Mouse (Mus musculus) ES-Bruce4 (cell line): ENCODE measurements at regions not wholly inside any gene's neighbourhood (a gene's known extent, or its start where the extent isn't known, plus 50 kb on each side); places are given as distances from the start of the nearest gene placed in this dataset.

Experiments used
- CTCF ChIP-seq: IDR thresholded peaks from one replicate; pipeline ENCODE4 v1.8.1; 2011; ENCODE audit warnings: low read depth, low read length
- EP300 ChIP-seq: IDR thresholded peaks from 2 replicates; pipeline ENCODE4 v1.6.1; 2011; ENCODE audit warnings: low read depth, low read length; ENCODE audit not compliant: insufficient read depth
- POLR2A ChIP-seq: IDR thresholded peaks from one replicate; pipeline ENCODE4 v1.8.1; 2011; ENCODE audit warnings: low read length; ENCODE audit not compliant: insufficient read depth

GRCm38 (mm10) chr12:77047273-77047672 lies 85.3 kb upstream of the Max start:
- no peak for TF ChIP-seq CTCF
- TF ChIP-seq POLR2A: no peak
- no peak for TF ChIP-seq EP300
